ENCODE assay signal across 8 mouse cellular contexts in genomic region chr8:10924001-10924490, GRCm38 (mm10).
DNase-seq lines count a peak whose midpoint lies in the region; ATAC-seq and TF ChIP-seq lines count a peak whose summit lies in the region.

No protein-coding gene starts in this region.

- 0 out of 2 replicates have a peak, but pooled peaks cover 2% of the 10 kb centered on the region for H3K27me3 ChIP-seq in heart, embryonic 11.5 days (ENCODE audit: control insufficient read depth, insufficient read depth, low read length)
- H3K27me3 ChIP-seq in ES-Bruce4 (ENCODE audit: control insufficient read depth, insufficient read depth, low read length, poor library complexity, severe bottlenecking), result no peaks in the 10 kb centered on the region
- H3K27me3 ChIP-seq in forebrain, embryonic 16.5 days (replicated peaks; ENCODE audit: control insufficient read depth, insufficient read depth, low read length), result no peaks in the 10 kb centered on the region; the same call in 1 of the 2 replicates
- peaks cover 25% of the 10 kb centered on the region for H3K27me3 ChIP-seq in liver, embryonic 16.5 days (ENCODE audit: control insufficient read depth, insufficient read depth, low read depth, low read length)

- H3K4me1 ChIP-seq in heart, embryonic 11.5 days (ENCODE audit: control insufficient read depth, insufficient read depth, low read length), result peaks cover 74% of the 10 kb centered on the region
- H3K4me1 ChIP-seq in ES-Bruce4 (ENCODE audit: control insufficient read depth, insufficient read depth, low read length), result peaks cover 4% of the 10 kb centered on the region
- H3K4me1 ChIP-seq in forebrain, embryonic 16.5 days (replicated peaks; ENCODE audit: control insufficient read depth, insufficient read depth, low read length), result peaks cover 62% of the 10 kb centered on the region
- H3K4me1 ChIP-seq in liver, embryonic 16.5 days (ENCODE audit: control insufficient read depth, low read depth, low read length), result peaks cover 22% of the 10 kb centered on the region

- H3K9me3 ChIP-seq in heart, embryonic 11.5 days (replicated peaks; ENCODE audit: control insufficient read depth, low read length), result no peaks in the 10 kb centered on the region
- H3K9me3 ChIP-seq in ES-Bruce4 (replicated peaks; ENCODE audit: control insufficient read depth, insufficient read depth, low read length, poor library complexity, severe bottlenecking), result no peaks in the 10 kb centered on the region
- no peaks in the 10 kb centered on the region for H3K9me3 ChIP-seq in forebrain, embryonic 16.5 days (ENCODE audit: control insufficient read depth, low read length)
- H3K9me3 ChIP-seq in liver, embryonic 16.5 days (replicated peaks; ENCODE audit: control insufficient read depth, low read length), result no peaks in the 10 kb centered on the region

- H3K4me3 ChIP-seq in heart, embryonic 11.5 days (ENCODE audit: low read depth, low read length), result no peak overlapping the region
- peak overlapping the region; percentile 41 for H3K4me3 ChIP-seq in ES-Bruce4 (ENCODE audit: low read depth, low read length)
- no peak overlapping the region for H3K4me3 ChIP-seq in forebrain, embryonic 16.5 days (replicated peaks; ENCODE audit: low read length)
- H3K4me3 ChIP-seq in liver, embryonic 16.5 days (ENCODE audit: low read depth, low read length), result no peak overlapping the region

- no peak for TF ChIP-seq POLR2A in ES-Bruce4 (IDR thresholded peaks at IDR 0.05; ENCODE audit: insufficient read depth, low read length)

- H3K9ac ChIP-seq in heart, embryonic 11.5 days (ENCODE audit: low read depth, low read length), result peak overlapping the region; percentile 49; the same call in 1 of the 2 replicates
- peak overlapping the region; percentile 53; the same call in 1 of the 2 replicates for H3K9ac ChIP-seq in ES-Bruce4 (ENCODE audit: low read depth, poor library complexity, severe bottlenecking)
- no peak overlapping the region for H3K9ac ChIP-seq in forebrain, embryonic 16.5 days (replicated peaks; ENCODE audit: low read depth, low read length)
- no peak overlapping the region; the same call in 1 of the 2 replicates for H3K9ac ChIP-seq in liver, embryonic 16.5 days (ENCODE audit: low read depth, low read length)

- ATAC-seq in heart, embryonic 11.5 days (replicated peaks; ENCODE audit: insufficient number of reproducible peaks, low FRiP score, low TSS enrichment), result no peak
- ATAC-seq in forebrain, embryonic 16.5 days, result no peak
- ATAC-seq in liver, embryonic 16.5 days (ENCODE audit: low read depth), result no peak

- H3K4me2 ChIP-seq in heart, embryonic 11.5 days, result peak overlapping the region; percentile 52
- H3K4me2 ChIP-seq in forebrain, embryonic 16.5 days (ENCODE audit: low read length), result no peak overlapping the region; the same call in 1 of the 2 replicates
- peak overlapping the region; percentile 40; the same call in 1 of the 2 replicates for H3K4me2 ChIP-seq in liver, embryonic 16.5 days (ENCODE audit: low read depth, low read length)

- no peak for TF ChIP-seq CTCF in ES-Bruce4 (IDR thresholded peaks at IDR 0.05; ENCODE audit: low read depth, low read length)

- WGBS in heart, embryonic 11.5 days (ENCODE audit: insufficient replicate concordance), result 9% methylated on average over 3 of the region's 3 CpGs
- 16% methylated on average over 3 of the region's 3 CpGs for WGBS in forebrain, embryonic 16.5 days
- WGBS in liver, embryonic 16.5 days (ENCODE audit: insufficient replicate concordance), result 6% methylated on average over 3 of the region's 3 CpGs

- no peak for DNase-seq in heart, adult 11 months
- no peak for DNase-seq in left cerebral cortex, adult 18-20 months (ENCODE audit: low spot score in 2 of 2)
- DNase-seq in left cerebral cortex, postnatal 36 days (ENCODE audit: low spot score in 2 of 2), result no peak
- no peak for DNase-seq in frontal cortex, postnatal 14 days (ENCODE audit: low spot score in 2 of 2)

- no peak for TF ChIP-seq EP300 in ES-Bruce4 (IDR thresholded peaks at IDR 0.05; ENCODE audit: insufficient read depth, low read depth, low read length)

- intact Hi-C loops in left cerebral cortex, postnatal 36 days (cut with DNase I), result no loop called here

- H3K36me3 ChIP-seq in heart, embryonic 11.5 days (ENCODE audit: control insufficient read depth, insufficient read depth, low read length), result no peaks in the 10 kb centered on the region
- H3K36me3 ChIP-seq in ES-Bruce4 (ENCODE audit: control insufficient read depth, insufficient read depth, low read length, poor library complexity, severe bottlenecking), result no peaks in the 10 kb centered on the region
- no peaks in the 10 kb centered on the region for H3K36me3 ChIP-seq in forebrain, embryonic 16.5 days (ENCODE audit: control insufficient read depth, insufficient read depth)
- H3K36me3 ChIP-seq in liver, embryonic 16.5 days (ENCODE audit: control insufficient read depth, insufficient read depth), result no peaks in the 10 kb centered on the region

- peak overlapping the region; percentile 94 for H3K27ac ChIP-seq in heart, embryonic 11.5 days (ENCODE audit: low read depth, low read length)
- peak overlapping the region; percentile 74 for H3K27ac ChIP-seq in ES-Bruce4 (ENCODE audit: insufficient read depth, low read length)
- H3K27ac ChIP-seq in forebrain, embryonic 16.5 days (ENCODE audit: low read length), result peak overlapping the region; percentile 29; the same call in 1 of the 2 replicates
- peak overlapping the region; percentile 49; the same call in 1 of the 2 replicates for H3K27ac ChIP-seq in liver, embryonic 16.5 days (ENCODE audit: low read length)

Comparison
In these comparisons a context has a peak if more than half of its experiments do, and no peak if none do; other contexts are left out.
1. H3K27ac ChIP-seq: peak in every context shown above with its lines; median percentile 94 in heart, embryonic 11.5 days; 74 in ES-Bruce4; 49 in liver, embryonic 16.5 days; 29 in forebrain, embryonic 16.5 days.
2. H3K9ac ChIP-seq: peak in heart, embryonic 11.5 days (single experiment) and ES-Bruce4 (single experiment); none in forebrain, embryonic 16.5 days (single experiment) and liver, embryonic 16.5 days (single experiment).